ENCODE assay signal across 25 mouse cellular contexts in genomic region chr5:147053071-147053470, GRCm38 (mm10). TPM values are rescaled to one million over a fixed set of nuclear protein-coding genes. Genes with fewer than 3 reads are reported as not detected.
DNase-seq lines count a peak whose midpoint lies in the region; ATAC-seq and TF ChIP-seq lines count a peak whose summit lies in the region.
"Had no signal": no experiment of that assay in that cellular context is flagged by ENCODE, and none has a peak within 500 bp of the region (broad histone marks: within the 10 kb centered on the region; RNA-seq: fewer than 3 reads in every experiment).

No protein-coding gene starts in this region.

- 85% methylated on average over 6 of the region's 6 CpGs for WGBS in midbrain, embryonic 11.5 days
- WGBS in midbrain, embryonic 13.5 days: 89% methylated on average over 6 of the region's 6 CpGs
- WGBS in intestine, postnatal 0 days: 84% methylated on average over 6 of the region's 6 CpGs

- ATAC-seq in midbrain, embryonic 11.5 days (ENCODE audit: low FRiP score): no peak
- ATAC-seq in midbrain, embryonic 13.5 days: no peak
- ATAC-seq in intestine, postnatal 0 days: no peak
- ATAC-seq: activated CD4-positive, CD25-positive, alpha-beta regulatory T cell, adult 4 months; CD4-positive, CD25-positive, alpha-beta regulatory T cell, adult 4 months; forebrain, embryonic 13.5 days; forebrain, postnatal 0 days; Patski had no signal

- H3K4me2 ChIP-seq in midbrain, embryonic 11.5 days: no peak overlapping the region
- no peak overlapping the region for H3K4me2 ChIP-seq in midbrain, embryonic 13.5 days (replicated peaks)
- H3K4me2 ChIP-seq in CH12.LX (ENCODE audit: insufficient read depth, low read depth, poor library complexity, severe bottlenecking): peak overlapping the region; percentile 82
- no peak overlapping the region for H3K4me2 ChIP-seq in intestine, postnatal 0 days (replicated peaks; ENCODE audit: low read depth)
- H3K4me2 ChIP-seq: embryonic facial prominence, embryonic 12.5 days; forebrain, embryonic 13.5 days; forebrain, embryonic 15.5 days had no signal

- H3K27ac ChIP-seq in midbrain, embryonic 11.5 days (ENCODE audit: low read depth, low read length): no peak overlapping the region
- H3K27ac ChIP-seq in midbrain, embryonic 13.5 days: no peak overlapping the region
- H3K27ac ChIP-seq in CH12.LX (ENCODE audit: insufficient read depth, low read depth): peak overlapping the region; percentile 79
- H3K27ac ChIP-seq in brown adipose tissue, adult 24 weeks (replicated peaks; ENCODE audit: low read depth, low read length): peak overlapping the region; percentile 2; the same call in 1 of the 2 replicates
- no peak overlapping the region for H3K27ac ChIP-seq in intestine, postnatal 0 days (ENCODE audit: low read depth, low read length)
- H3K27ac ChIP-seq: embryonic facial prominence, embryonic 10.5 days; embryonic facial prominence, embryonic 12.5 days; forebrain, embryonic 13.5 days; forebrain, embryonic 15.5 days had no signal

- H3K4me1 ChIP-seq in midbrain, embryonic 11.5 days (ENCODE audit: control insufficient read depth, insufficient read depth, low read length): peaks cover 2% of the 10 kb centered on the region; the same call in 1 of the 2 replicates
- H3K4me1 ChIP-seq in midbrain, embryonic 13.5 days (replicated peaks): peaks cover 6% of the 10 kb centered on the region
- peaks cover 9 to 71% of the 10 kb centered on the region in 2 experiments; a peak in 3 of 4 replicates for H3K4me1 ChIP-seq in CH12.LX (ENCODE audit: control insufficient read depth in 1 of 2, insufficient read depth in 2 of 2)
- peaks cover 57% of the 10 kb centered on the region for H3K4me1 ChIP-seq in brown adipose tissue, adult 24 weeks (ENCODE audit: control insufficient read depth, insufficient read depth, insufficient read length, low read length)
- peaks cover 2% of the 10 kb centered on the region; the same call in 1 of the 2 replicates for H3K4me1 ChIP-seq in intestine, postnatal 0 days (replicated peaks; ENCODE audit: control insufficient read depth, insufficient read depth, low read length)

- no peak overlapping the region for H3K4me3 ChIP-seq in midbrain, embryonic 11.5 days (ENCODE audit: low read depth, low read length)
- H3K4me3 ChIP-seq in midbrain, embryonic 13.5 days (replicated peaks): no peak overlapping the region
- H3K4me3 ChIP-seq in CH12.LX (replicated peaks in 1 of 3; ENCODE audit: low read depth in 2 of 3, low read length in 2 of 3, poor library complexity in 1 of 3): peak overlapping the region in 1 of 3 experiments; percentile 7
- no peak overlapping the region for H3K4me3 ChIP-seq in brown adipose tissue, adult 24 weeks (ENCODE audit: insufficient read depth, low read depth, low read length)
- no peak overlapping the region for H3K4me3 ChIP-seq in intestine, postnatal 0 days (ENCODE audit: low read depth, low read length)
- H3K4me3 ChIP-seq: embryonic facial prominence, embryonic 10.5 days; embryonic facial prominence, embryonic 12.5 days; forebrain, embryonic 13.5 days; forebrain, embryonic 15.5 days had no signal

- no peaks in the 10 kb centered on the region for H3K9me3 ChIP-seq in midbrain, embryonic 11.5 days (ENCODE audit: control insufficient read depth, low read length)
- H3K9me3 ChIP-seq in midbrain, embryonic 13.5 days: no peaks in the 10 kb centered on the region
- H3K9me3 ChIP-seq in CH12.LX (replicated peaks; ENCODE audit: low read length): no peaks in the 10 kb centered on the region
- H3K9me3 ChIP-seq in intestine, postnatal 0 days (ENCODE audit: control insufficient read depth): no peaks in the 10 kb centered on the region
- H3K9me3 ChIP-seq: embryonic facial prominence, embryonic 10.5 days; embryonic facial prominence, embryonic 12.5 days; forebrain, embryonic 13.5 days; forebrain, embryonic 15.5 days had no signal

- in situ Hi-C loops in CH12.LX (cut with MboI; ENCODE audit: low pct_ligation_motif_present, low pct_unique_long_range_greater_than_20kb, low sequenced_read_pairs): no loop called here

- H3K36me3 ChIP-seq in midbrain, embryonic 11.5 days (ENCODE audit: control insufficient read depth, insufficient read depth, low read length): no peaks in the 10 kb centered on the region
- H3K36me3 ChIP-seq in midbrain, embryonic 13.5 days: no peaks in the 10 kb centered on the region
- H3K36me3 ChIP-seq in CH12.LX (replicated peaks in 1 of 2; ENCODE audit: control insufficient read depth in 1 of 2, insufficient read depth in 1 of 2, low read length in 1 of 2): peaks cover 0 to 9% of the 10 kb centered on the region in 2 experiments
- H3K36me3 ChIP-seq in intestine, postnatal 0 days (ENCODE audit: control insufficient read depth, insufficient read depth): no peaks in the 10 kb centered on the region
- H3K36me3 ChIP-seq: embryonic facial prominence, embryonic 10.5 days; embryonic facial prominence, embryonic 12.5 days; forebrain, embryonic 15.5 days had no signal

- DNase-seq in midbrain, embryonic 11.5 days (ENCODE audit: low spot score, missing footprints): peak; percentile 66
- DNase-seq in CH12.LX (ENCODE audit: extremely low read depth): no peak
- DNase-seq in left cerebral cortex, postnatal 36 days (ENCODE audit: low spot score in 2 of 2): no peak
- no peak for DNase-seq in heart, postnatal 25 days (ENCODE audit: low spot score)
- DNase-seq: adrenal gland, adult 8-10 months; adrenal gland, postnatal 14 days; adrenal gland, postnatal 36 days; B cell, adult 2 months; cerebellum, adult 11 months; cerebellum, adult 18-20 months; cerebellum, adult 8-10 months; cerebellum, adult 9-11 months; cerebellum, postnatal 14 days; cerebellum, postnatal 36 days; forebrain, postnatal 0 days had no signal

- H3K79me2 ChIP-seq in CH12.LX (replicated peaks; ENCODE audit: control insufficient read depth, extremely low read depth, insufficient read depth, poor library complexity, severe bottlenecking): peaks cover 78% of the 10 kb centered on the region

- no peak for TF ChIP-seq RAD21 in CH12.LX (IDR thresholded peaks at IDR 0.05; ENCODE audit: low read depth, low read length)

- dilution Hi-C loops in CH12.LX (cut with MboI; ENCODE audit: extremely low pct_ligation_motif_present, extremely low pct_unique_long_range_greater_than_20kb, low sequenced_read_pairs): no loop called here

- no peak overlapping the region for H3K9ac ChIP-seq in midbrain, embryonic 11.5 days (ENCODE audit: low read length)
- no peak overlapping the region for H3K9ac ChIP-seq in midbrain, embryonic 13.5 days (replicated peaks)
- peak overlapping the region; percentile 36 for H3K9ac ChIP-seq in CH12.LX (ENCODE audit: insufficient read depth, low read depth)
- no peak overlapping the region for H3K9ac ChIP-seq in intestine, postnatal 0 days (ENCODE audit: low read depth, low read length)
- H3K9ac ChIP-seq: embryonic facial prominence, embryonic 12.5 days; forebrain, embryonic 13.5 days; forebrain, embryonic 15.5 days; forebrain, postnatal 0 days had no signal

- no peak for TF ChIP-seq CTCF in CH12.LX (conservative IDR thresholded peaks at IDR 0.05 in 1 of 2, IDR thresholded peaks at IDR 0.05 in 1 of 2; ENCODE audit: low read depth in 2 of 2, low read length in 2 of 2)
- no peak for TF ChIP-seq CTCF in intestine, postnatal 0 days (IDR thresholded peaks at IDR 0.05; ENCODE audit: low read depth)

- TF ChIP-seq EP300 in CH12.LX (IDR thresholded peaks at IDR 0.05; ENCODE audit: low read length): peak; percentile 25; the same call in 1 of the 2 replicates

- TF ChIP-seq POLR2A in CH12.LX (IDR thresholded peaks at IDR 0.05; ENCODE audit: low read depth, low read length): no peak

- no peaks in the 10 kb centered on the region for H3K27me3 ChIP-seq in midbrain, embryonic 11.5 days (ENCODE audit: control insufficient read depth, insufficient read depth, low read length)
- no peaks in the 10 kb centered on the region for H3K27me3 ChIP-seq in midbrain, embryonic 13.5 days
- no peaks in the 10 kb centered on the region for H3K27me3 ChIP-seq in CH12.LX (replicated peaks)
- no peaks in the 10 kb centered on the region for H3K27me3 ChIP-seq in intestine, postnatal 0 days (replicated peaks; ENCODE audit: control insufficient read depth, insufficient read depth, low read length)
- H3K27me3 ChIP-seq: embryonic facial prominence, embryonic 12.5 days; forebrain, embryonic 15.5 days; Patski had no signal

- intact Hi-C loops in left cerebral cortex, postnatal 36 days (cut with DNase I): no loop called here
- intact Hi-C loops in heart, postnatal 25 days (cut with DNase I): no loop called here

TF ChIP-seq in CH12.LX, 34 proteins besides CTCF, POLR2A, EP300 and RAD21:
- TF ChIP-seq IRF4 (IDR thresholded peaks at IDR 0.05; ENCODE audit: low read depth, low read length): peak; percentile 29; the same call in 1 of the 2 replicates
- TF ChIP-seq MAFK (IDR thresholded peaks at IDR 0.05; ENCODE audit: insufficient replicate concordance, low read length): no peak
- TF ChIP-seq NRF1 (IDR thresholded peaks at IDR 0.05; ENCODE audit: low read depth, low read length): no peak

RNA-seq across cellular contexts. Expression of gene Lnx2, which starts 23.3 kb away (rescaled TPM):
- 8.1 and 8.9 TPM in 2 replicates for polyA plus RNA-seq in midbrain, embryonic 11.5 days (2014; fragmentation: Nextera tagmentation; extraction: Ambion mirVana)
- polyA plus RNA-seq in midbrain, embryonic 13.5 days (2015; fragmentation: Nextera tagmentation; extraction: Ambion mirVana): 4.1 and 4.4 TPM in 2 replicates
- total RNA-seq in CH12.LX (2012; rRNA removed): 25.6 and 30.1 TPM in 2 replicates
- 19.4 and 20.3 TPM in 2 replicates for total RNA-seq in CH12.LX (2014; rRNA removed)
- polyA plus RNA-seq in CH12.LX (2012; ENCODE audit: insufficient read length, low read depth): 18.8 and 22.9 TPM in 2 replicates
- polyA plus RNA-seq in brown adipose tissue, adult 24 weeks (2012; ENCODE audit: insufficient read depth, insufficient read length, missing spikeins): 6.6 and 7.0 TPM in 2 replicates
- polyA plus RNA-seq in intestine, postnatal 0 days (2015; fragmentation: Nextera tagmentation; extraction: Ambion mirVana): 9.7 and 10.2 TPM in 2 replicates
- 1 to 10 TPM; 5.0 to 5.8 TPM for total RNA-seq in left cerebral cortex, postnatal 36 days (2021)
- 10 to 100 TPM; 10.1 to 10.7 TPM for total RNA-seq in heart, postnatal 25 days (2021)

RNA-seq across cellular contexts. Expression of gene Polr1d, which starts 23.8 kb away (rescaled TPM):
- 111 and 120 TPM in 2 replicates for polyA plus RNA-seq in midbrain, embryonic 11.5 days (2014; fragmentation: Nextera tagmentation; extraction: Ambion mirVana)
- 101 and 103 TPM in 2 replicates for polyA plus RNA-seq in midbrain, embryonic 13.5 days (2015; fragmentation: Nextera tagmentation; extraction: Ambion mirVana)
- total RNA-seq in CH12.LX (2012; rRNA removed): 293 and 334 TPM in 2 replicates
- total RNA-seq in CH12.LX (2014; rRNA removed): 354 and 381 TPM in 2 replicates
- 300 and 322 TPM in 2 replicates for polyA plus RNA-seq in CH12.LX (2012; ENCODE audit: insufficient read length, low read depth)
- 203 and 223 TPM in 2 replicates for polyA plus RNA-seq in brown adipose tissue, adult 24 weeks (2012; ENCODE audit: insufficient read depth, insufficient read length, missing spikeins)
- polyA plus RNA-seq in intestine, postnatal 0 days (2015; fragmentation: Nextera tagmentation; extraction: Ambion mirVana): 116 and 118 TPM in 2 replicates
- 10 to 100 TPM; 61.3 to 78.1 TPM for total RNA-seq in left cerebral cortex, postnatal 36 days (2021)
- total RNA-seq in heart, postnatal 25 days (2021): 10 to 100 TPM; 73.2 to 73.8 TPM

Comparison
In these comparisons a context has a peak if more than half of its experiments do, and no peak if none do; other contexts are left out.
1. H3K27ac ChIP-seq: peak in CH12.LX (single experiment) and brown adipose tissue, adult 24 weeks (single experiment); none in midbrain, embryonic 11.5 days (single experiment), midbrain, embryonic 13.5 days (single experiment) and intestine, postnatal 0 days (single experiment).